Mouse (Mus musculus) layer of hippocampus, adult 2 months (tissue): ENCODE measurements around the gene Clic4. TPM values are rescaled to one million over a fixed set of nuclear protein-coding genes. Genes with fewer than 3 reads are reported as not detected.
A peak's percentile ranks its signal among the peaks of the same experiment; 100 is the strongest.

Experiments used
- DNase-seq, 2 experiments: peaks; one replicate each; pipeline ENCODE4 v3.0.0; 2022; ENCODE audit warnings: low spot score in 2 of 2
- H3K27ac ChIP-seq: fragments of 200-600 bp; 2 replicates; pipeline ENCODE4 v1.8.1; 2022
- H3K4me3 ChIP-seq: fragments of 200-600 bp; 2 replicates; pipeline ENCODE4 v1.8.1; 2022; ENCODE audit warnings: mild to moderate bottlenecking
- CTCF ChIP-seq: fragments of 200-600 bp; conservative IDR thresholded peaks from 2 replicates; pipeline ENCODE4 v1.8.1; 2022; ENCODE audit warnings: antibody characterized with exemption, mild to moderate bottlenecking, moderate library complexity
- total RNA-seq, 2 experiments: library from RNA; stranded (reverse); gene quantifications; 2 replicates each; pipeline ENCODE4 v1.2.3; 2021

Clic4 gene
- total RNA-seq, 2 experiments from 2014 or later, result 31.2 to 34.2 TPM

DNA sequence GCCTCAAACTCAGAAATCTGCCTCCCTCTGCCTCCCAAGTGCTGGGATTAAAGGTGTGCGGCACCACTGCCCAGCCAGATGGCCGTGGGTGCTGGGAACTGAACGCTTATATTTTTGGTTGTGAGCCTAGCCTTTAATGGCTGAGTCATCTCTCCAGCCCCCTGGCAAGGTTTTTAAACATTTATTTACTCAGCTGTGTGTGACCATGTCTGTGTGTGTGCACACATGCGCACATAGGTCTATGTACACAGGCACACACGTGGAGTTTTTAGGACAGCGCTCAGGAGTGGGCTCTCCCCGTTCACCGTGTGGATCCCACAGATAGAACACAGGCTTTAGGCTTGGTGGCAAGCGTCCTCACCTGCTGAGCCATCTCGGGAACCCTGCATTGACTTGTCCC is 29.6 kb upstream of the Clic4 start:
- no peak for DNase-seq
- TF ChIP-seq CTCF, result no peak
- no peak overlapping the region for H3K27ac ChIP-seq
- no peak overlapping the region for H3K4me3 ChIP-seq

DNA sequence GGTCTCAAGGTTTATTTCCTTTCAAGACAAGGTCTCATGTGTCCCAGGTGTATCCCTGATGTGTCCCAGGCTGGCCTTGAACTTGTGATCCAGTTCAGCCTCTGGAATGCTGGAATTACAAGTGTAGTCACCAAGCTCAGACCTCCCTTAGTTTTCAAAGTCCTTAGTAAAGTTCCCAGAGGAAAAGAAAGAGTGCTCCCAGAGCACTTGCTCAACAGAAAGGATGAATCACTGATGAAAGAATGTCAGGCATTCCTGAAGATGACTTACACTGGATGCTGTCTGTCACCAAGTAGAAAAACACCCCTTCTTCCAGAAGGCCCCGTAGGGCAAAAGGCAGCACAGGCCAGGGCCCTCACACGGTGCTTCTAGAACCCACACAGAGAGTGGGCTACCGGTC is 28.6 kb upstream of the Clic4 start:
- no peak for DNase-seq
- TF ChIP-seq CTCF, result no peak
- Histone ChIP-seq H3K27ac (no peak overlapping the region), H3K4me3 (no peak overlapping the region)

DNA sequence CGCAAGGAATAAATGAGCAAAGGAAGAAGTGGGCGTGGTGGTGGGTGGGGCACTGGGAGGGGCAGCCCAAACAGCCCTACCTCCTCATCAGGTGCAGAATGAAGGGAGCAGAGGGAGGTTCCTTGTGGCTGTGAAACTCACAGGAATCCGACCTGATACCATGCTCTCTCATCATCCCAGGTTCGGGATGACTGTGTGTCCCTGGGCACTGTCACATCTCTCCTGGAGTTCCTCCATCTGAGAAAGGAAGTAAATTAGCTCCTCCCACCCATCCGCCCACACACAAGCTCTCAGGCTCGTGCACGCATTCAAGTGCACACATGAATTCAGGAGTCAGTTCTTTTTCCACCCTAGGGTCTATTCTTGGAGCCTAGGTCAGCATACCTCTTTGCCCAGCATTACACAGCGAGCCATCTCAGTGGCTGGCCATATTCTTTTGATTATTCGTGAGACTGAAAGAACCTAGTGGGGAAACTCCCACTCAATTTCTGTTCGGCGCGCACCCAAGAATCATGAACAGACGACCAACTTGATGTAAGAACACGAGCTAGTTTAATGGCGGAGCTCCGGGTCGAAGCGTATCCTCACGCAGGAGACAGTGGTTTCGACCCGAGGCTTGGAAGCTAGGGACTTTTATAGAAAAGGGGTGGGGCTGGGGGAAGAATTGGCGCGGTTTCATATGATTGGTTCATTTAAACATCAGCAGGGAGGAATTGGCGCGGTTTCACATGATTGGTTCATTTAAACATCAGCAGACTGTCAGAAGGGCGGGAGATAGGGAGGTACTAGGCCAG is 27.8 kb upstream of the Clic4 start:
- H3K27ac ChIP-seq, result no peak overlapping the region
- DNase-seq, result no peak
- H3K4me3 ChIP-seq, result no peak overlapping the region
- no peak for TF ChIP-seq CTCF

GRCm38 (mm10) chr4:135298680-135299079 is 26.1 kb upstream of the Clic4 start:
- no peak for TF ChIP-seq CTCF
- Histone ChIP-seq H3K4me3 (no peak overlapping the region), H3K27ac (peak overlapping the region; percentile 69)
- DNase-seq, result no peak

DNA sequence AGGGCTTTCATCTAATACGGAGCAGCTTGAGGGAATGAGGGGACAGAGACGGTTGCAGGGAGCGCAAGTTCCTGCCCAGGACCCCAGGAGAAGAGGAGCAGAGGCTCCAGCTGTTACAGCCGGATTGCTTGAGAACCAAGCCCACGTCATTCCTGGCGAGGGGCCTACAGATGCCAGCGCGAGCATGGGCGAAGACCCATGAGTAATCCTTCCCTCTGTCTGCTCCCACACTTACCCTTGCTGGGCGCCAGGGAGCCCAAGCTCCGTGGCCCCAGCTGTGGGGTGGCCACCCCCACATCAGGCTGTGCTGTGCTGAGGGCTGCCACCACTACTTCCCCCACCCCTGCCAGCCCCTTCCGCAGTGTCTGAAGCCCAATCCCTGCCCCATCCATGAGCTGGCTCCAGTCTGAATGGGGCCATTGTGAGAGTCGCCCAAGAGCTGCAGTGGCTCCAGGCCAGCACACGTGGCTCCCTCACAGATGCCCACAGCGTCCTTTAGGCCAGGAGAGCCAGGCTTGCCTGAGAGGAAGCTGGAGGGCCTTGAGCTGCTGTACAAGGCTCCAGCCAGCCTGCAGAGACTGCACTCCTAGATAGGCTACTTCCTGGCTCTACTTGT is 25.4 kb upstream of the Clic4 start:
- Histone ChIP-seq H3K4me3 (peak overlapping the region; percentile 11; the same call in 1 of the 2 replicates), H3K27ac (peak overlapping the region; percentile 79)
- peak; percentile 72 to 87 for DNase-seq
- 0 out of 2 replicates have a peak, but pooled peaks have one; percentile 8 for TF ChIP-seq CTCF

DNA sequence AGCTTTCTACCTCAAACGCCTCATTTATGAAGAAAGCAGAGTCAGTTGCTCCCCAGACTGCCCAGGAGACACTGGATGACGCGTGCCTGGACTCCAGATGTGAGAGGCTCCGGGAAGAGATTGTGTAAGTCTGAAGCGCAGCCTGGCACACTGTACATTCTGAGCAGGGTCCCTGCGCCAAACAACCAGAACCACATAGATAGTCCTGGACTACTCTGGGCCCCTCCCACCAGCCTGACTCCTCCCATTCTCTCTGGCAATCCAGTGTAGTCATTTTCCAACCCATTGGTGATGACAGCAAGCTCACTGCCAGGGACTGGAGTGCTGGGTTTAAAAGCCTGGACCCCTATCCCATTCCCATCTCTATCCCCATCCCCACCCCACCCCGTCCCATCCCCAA is 24.5 kb upstream of the Clic4 start:
- TF ChIP-seq CTCF, result no peak
- no peak for DNase-seq
- Histone ChIP-seq H3K4me3 (no peak overlapping the region), H3K27ac (peak overlapping the region; percentile 79; the same call in 1 of the 2 replicates)

DNA sequence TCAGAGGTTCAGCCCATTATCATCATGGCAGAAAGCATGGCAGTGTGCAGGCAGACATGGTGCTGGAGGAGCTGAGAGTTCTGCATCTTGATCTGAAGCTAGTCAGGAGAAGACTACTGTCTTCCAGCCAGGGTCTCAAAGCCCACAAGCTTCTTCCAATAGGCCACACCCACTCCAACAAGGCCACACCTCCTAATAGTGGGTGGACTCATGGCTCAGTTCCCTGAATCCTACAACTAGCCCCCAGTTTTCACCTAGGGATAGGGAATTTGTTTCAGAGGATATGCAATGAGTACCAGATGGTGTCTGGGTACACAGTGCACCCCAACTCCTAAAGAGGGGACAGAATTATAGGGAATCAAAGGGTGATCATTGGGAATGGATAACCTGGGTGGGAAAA is 24.0 kb upstream of the Clic4 start:
- peak overlapping the region; percentile 79; the same call in 1 of the 2 replicates for H3K27ac ChIP-seq
- DNase-seq, result no peak
- H3K4me3 ChIP-seq, result no peak overlapping the region
- no peak for TF ChIP-seq CTCF

DNA sequence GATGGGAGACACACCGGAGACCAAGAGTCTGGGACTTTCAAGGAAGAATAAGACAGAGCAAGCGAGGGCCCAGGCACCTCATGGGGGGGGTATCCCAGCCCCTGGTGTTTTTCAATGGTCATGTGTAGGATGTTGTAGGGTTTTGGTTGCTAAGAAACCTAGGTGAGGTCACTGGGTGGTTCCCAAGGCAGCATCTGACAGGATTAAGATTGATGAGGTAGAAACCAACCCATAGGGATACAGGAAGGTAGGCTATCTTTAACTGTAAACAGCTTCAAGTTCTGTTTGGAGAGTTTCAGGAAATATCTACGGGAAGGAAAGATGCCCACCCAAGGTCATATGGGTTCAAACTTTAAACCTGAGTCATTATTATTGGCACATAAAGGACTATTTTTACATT is 21.2 kb upstream of the Clic4 start:
- no peak for TF ChIP-seq CTCF

DNA sequence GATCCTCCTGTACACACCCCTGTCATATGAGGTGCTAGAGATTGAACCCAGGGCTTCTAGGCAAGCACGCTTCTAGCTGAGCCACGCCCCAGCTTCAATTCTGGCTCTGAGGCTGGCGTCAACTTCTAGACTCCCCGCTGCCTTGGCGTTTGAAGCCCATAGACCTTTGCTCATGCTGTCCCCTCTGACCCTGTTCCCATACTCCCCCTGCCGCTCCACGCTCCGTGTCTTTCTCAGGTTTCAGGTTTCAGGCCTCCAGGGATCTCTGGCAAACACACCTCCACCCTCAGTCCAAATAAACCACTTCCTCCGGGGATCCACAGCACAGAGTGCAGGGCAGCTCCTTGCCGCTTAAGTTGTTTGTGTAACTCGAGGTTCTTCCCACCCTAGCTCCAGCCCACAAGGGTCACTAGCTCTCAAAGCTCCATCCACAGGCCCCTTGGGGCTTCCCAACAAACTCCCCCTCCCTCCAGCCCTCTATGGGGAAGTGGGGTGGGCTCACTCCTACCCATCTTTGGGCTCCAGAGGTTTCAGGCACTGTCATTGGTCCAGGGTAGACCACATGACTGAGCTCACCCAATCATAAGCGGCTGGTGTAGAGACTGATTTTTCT is 20.0 kb upstream of the Clic4 start:
- no peak for TF ChIP-seq CTCF
- Histone ChIP-seq H3K4me3 (no peak overlapping the region), H3K27ac (peak overlapping the region; percentile 73)
- DNase-seq, result no peak

More for the DNA sequence above, 21.2 kb upstream of the Clic4 start:
- H3K4me3 ChIP-seq, result no peak overlapping the region
- DNase-seq, result no peak
- no peak overlapping the region for H3K27ac ChIP-seq

- no peak for DNase-seq
- H3K4me3 ChIP-seq, result no peak overlapping the region
- H3K27ac ChIP-seq, result peak overlapping the region; percentile 73
- TF ChIP-seq CTCF, result no peak
Measured at GRCm38 (mm10) chr4:135291841-135292240, 19.2 kb upstream of the Clic4 start.

- Histone ChIP-seq H3K27ac (no peak overlapping the region), H3K4me3 (no peak overlapping the region)
- no peak for TF ChIP-seq CTCF
- DNase-seq, result no peak
Measured at GRCm38 (mm10) chr4:135291199-135291598, 18.6 kb upstream of the Clic4 start.

DNA sequence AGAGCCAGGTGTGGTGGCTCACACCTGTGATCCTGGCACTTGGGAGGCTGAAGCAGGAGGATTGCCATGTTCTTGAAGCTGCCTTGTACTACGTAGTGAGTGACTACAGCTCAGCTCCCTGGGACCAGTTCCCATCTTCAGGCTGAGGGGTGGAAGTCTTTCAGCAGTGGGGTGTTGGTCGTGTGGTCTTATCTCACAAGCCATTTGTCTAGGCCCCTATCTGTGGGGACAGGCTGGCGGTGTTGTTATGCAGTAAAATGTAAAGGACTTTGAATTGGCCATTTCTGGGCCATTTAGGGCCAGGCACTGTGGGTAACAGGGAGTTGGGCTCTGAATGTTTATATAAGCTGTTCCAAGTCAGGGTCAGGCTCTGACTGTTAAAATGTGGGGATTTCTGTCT is 15.4 kb upstream of the Clic4 start:
- H3K27ac ChIP-seq, result no peak overlapping the region
- H3K4me3 ChIP-seq, result no peak overlapping the region
- no peak for DNase-seq
- no peak for TF ChIP-seq CTCF

DNA sequence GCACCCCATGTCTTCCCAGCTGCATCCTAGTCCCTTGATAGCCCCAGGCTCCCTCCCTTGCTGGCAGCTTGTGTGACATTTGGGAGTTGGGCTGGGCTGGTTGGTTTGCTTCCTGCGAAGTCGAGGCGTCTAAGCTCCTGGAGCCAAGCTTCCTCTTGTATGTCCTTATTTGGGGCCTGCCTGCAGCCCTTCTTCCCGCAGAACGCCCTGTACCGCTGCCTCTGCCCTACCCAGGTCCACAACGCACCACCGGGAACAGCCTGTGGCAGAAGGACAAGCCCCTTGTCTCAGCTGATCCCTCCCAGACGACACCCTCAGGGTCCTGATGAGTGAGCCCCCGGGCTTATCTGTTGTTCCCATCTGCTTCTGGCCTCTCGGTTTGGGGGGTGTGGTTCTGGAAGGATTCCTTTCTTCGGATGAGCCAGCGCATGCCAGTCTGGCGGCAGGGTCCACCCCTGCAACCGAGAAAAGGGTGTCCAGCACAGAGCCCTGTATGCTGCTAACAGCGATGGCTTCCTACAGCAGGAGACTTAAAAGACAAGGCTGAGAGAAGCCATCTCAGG is 14.3 kb upstream of the Clic4 start:
- peak overlapping the region; percentile 68 for H3K27ac ChIP-seq
- no peak for TF ChIP-seq CTCF

More for the DNA sequence above, 14.3 kb upstream of the Clic4 start:
- no peak overlapping the region for H3K4me3 ChIP-seq
- DNase-seq, result no peak
